Mouse (Mus musculus) CH12.LX (cell line): ENCODE measurements at regions not wholly inside any gene's neighbourhood (a gene's known extent, or its start where the extent isn't known, plus 50 kb on each side); places are given as distances from the start of the nearest gene placed in this dataset.

Experiments
- DNase-seq: peaks from one replicate; pipeline ENCODE4 v3.0.0-alpha.2; 2013; ENCODE audit errors: extremely low read depth
- H3K27ac ChIP-seq: 2 replicates; pipeline ENCODE4 v1.5.1; 2012; ENCODE audit warnings: low read depth, mild to moderate bottlenecking, control low read depth, moderate library complexity; ENCODE audit not compliant: insufficient read depth
- H3K27me3 ChIP-seq: replicated peaks from 2 replicates; pipeline ENCODE3; 2012; ENCODE audit warnings: inconsistent platforms
- H3K36me3 ChIP-seq, 2 experiments: replicated peaks in 1 of 2; 2 replicates each; pipeline versions ENCODE3 to v1.6.1; 2012; ENCODE audit warnings: inconsistent platforms in 1 of 2, low read length in 1 of 2, mild to moderate bottlenecking in 1 of 2, mixed read lengths in 1 of 2, moderate library complexity in 1 of 2; ENCODE audit not compliant: control insufficient read depth in 1 of 2, insufficient read depth in 1 of 2
- H3K4me1 ChIP-seq, 2 experiments: 2 replicates each; pipeline ENCODE4 v1.6.1; 2012; ENCODE audit warnings: inconsistent platforms in 1 of 2, moderate library complexity in 1 of 2; ENCODE audit not compliant: insufficient read depth in 2 of 2, control insufficient read depth in 1 of 2
- H3K4me2 ChIP-seq: 2 replicates; pipeline ENCODE4 v1.6.1; 2012; ENCODE audit warnings: low read depth, mild to moderate bottlenecking, control low read depth; ENCODE audit not compliant: poor library complexity, insufficient read depth, severe bottlenecking
- H3K4me3 ChIP-seq, 3 experiments: fragments of 150-350 bp in 1 of 3; sonication (generic) in 1 of 3; replicated peaks in 1 of 3; 2 replicates each; pipeline versions ENCODE3 to v1.5.1; 2011 to 2012; ENCODE audit warnings: low read depth in 2 of 3, low read length in 2 of 3, mild to moderate bottlenecking in 2 of 3, moderate library complexity in 2 of 3, control low read depth in 1 of 3, improper control_type of control experiment in 1 of 3, inconsistent platforms in 1 of 3, mixed read lengths in 1 of 3; ENCODE audit not compliant: poor library complexity in 1 of 3
- H3K79me2 ChIP-seq: replicated peaks from 2 replicates; pipeline ENCODE4 v1.6.1; 2012; ENCODE audit warnings: mild to moderate bottlenecking, moderate library complexity; ENCODE audit not compliant: control insufficient read depth, poor library complexity, insufficient read depth, severe bottlenecking; ENCODE audit errors: extremely low read depth
- H3K9ac ChIP-seq: 2 replicates; pipeline ENCODE4 v1.6.1; 2012; ENCODE audit warnings: low read depth, mild to moderate bottlenecking, control low read depth, moderate library complexity; ENCODE audit not compliant: insufficient read depth
- H3K9me3 ChIP-seq: replicated peaks from 2 replicates; pipeline ENCODE3; 2012; ENCODE audit warnings: low read length, inconsistent platforms, mixed read lengths
- CHD1 ChIP-seq: IDR thresholded peaks from 2 replicates; pipeline ENCODE4 v1.6.1; 2012; ENCODE audit warnings: low read depth, low read length, improper control_type of control experiment, inconsistent platforms
- CTCF ChIP-seq, 2 experiments: IDR thresholded peaks in 1 of 2; conservative IDR thresholded peaks in 1 of 2; 2 replicates each; pipeline ENCODE4 v1.5.1; 2011 to 2012; ENCODE audit warnings: low read depth in 2 of 2, low read length in 2 of 2, improper control_type of control experiment in 1 of 2, inconsistent platforms in 1 of 2, mild to moderate bottlenecking in 1 of 2, moderate library complexity in 1 of 2
- E2F4 ChIP-seq: IDR thresholded peaks from 2 replicates; pipeline ENCODE4 v1.6.1; 2011; ENCODE audit warnings: low read depth, low read length, improper control_type of control experiment; ENCODE audit not compliant: insufficient replicate concordance
- EP300 ChIP-seq: IDR thresholded peaks from 2 replicates; pipeline ENCODE4 v1.6.1; 2011; ENCODE audit warnings: low read length, improper control_type of control experiment
- ETS1 ChIP-seq: conservative IDR thresholded peaks from 2 replicates; pipeline ENCODE4 v1.6.1; 2012; ENCODE audit warnings: low read depth, mild to moderate bottlenecking, inconsistent platforms, low read length, improper control_type of control experiment, moderate library complexity
- HCFC1 ChIP-seq: IDR thresholded peaks from 2 replicates; pipeline ENCODE4 v1.6.1; 2012; ENCODE audit warnings: low read depth, mild to moderate bottlenecking, inconsistent platforms, low read length, improper control_type of control experiment
- JUND ChIP-seq: conservative IDR thresholded peaks from 2 replicates; pipeline ENCODE4 v1.6.1; 2011; ENCODE audit warnings: low read depth, low read length, improper control_type of control experiment
- KAT2A ChIP-seq: IDR thresholded peaks from 2 replicates; pipeline ENCODE4 v1.6.1; 2012; ENCODE audit warnings: low read length, improper control_type of control experiment, inconsistent platforms; ENCODE audit not compliant: insufficient replicate concordance
- MXI1 ChIP-seq: IDR thresholded peaks from 2 replicates; pipeline ENCODE4 v1.6.1; 2011; ENCODE audit warnings: mild to moderate bottlenecking, low read depth, low read length, improper control_type of control experiment
- MYC ChIP-seq: IDR thresholded peaks from 2 replicates; pipeline ENCODE4 v1.6.1; 2011; ENCODE audit warnings: low read depth, mild to moderate bottlenecking, improper control_type of control experiment, low read length
- NRF1 ChIP-seq: IDR thresholded peaks from 2 replicates; pipeline ENCODE4 v1.6.1; 2014; ENCODE audit warnings: low read depth, mild to moderate bottlenecking, inconsistent platforms, low read length, improper control_type of control experiment, moderate library complexity
- POLR2A ChIP-seq: IDR thresholded peaks from 2 replicates; pipeline ENCODE4 v1.6.1; 2011; ENCODE audit warnings: low read depth, mild to moderate bottlenecking, improper control_type of control experiment, low read length
- RAD21 ChIP-seq: IDR thresholded peaks from 2 replicates; pipeline ENCODE4 v1.6.1; 2011; ENCODE audit warnings: low read depth, mild to moderate bottlenecking, low read length, improper control_type of control experiment, moderate library complexity
- SIN3A ChIP-seq: IDR thresholded peaks from 2 replicates; pipeline ENCODE4 v1.6.1; 2012; ENCODE audit warnings: low read length, improper control_type of control experiment, inconsistent platforms
- TBP ChIP-seq: conservative IDR thresholded peaks from 2 replicates; pipeline ENCODE4 v1.6.1; 2011; ENCODE audit warnings: low read depth, low read length, improper control_type of control experiment
- ZC3H11A ChIP-seq: IDR thresholded peaks from 2 replicates; pipeline ENCODE4 v1.6.1; 2012; ENCODE audit warnings: low read depth, mild to moderate bottlenecking, inconsistent platforms, low read length, improper control_type of control experiment
- ZKSCAN1 ChIP-seq: IDR thresholded peaks from 2 replicates; pipeline ENCODE4 v1.6.1; 2012; ENCODE audit warnings: low read depth, inconsistent platforms, low read length, improper control_type of control experiment, borderline replicate concordance
- ZNF384 ChIP-seq: IDR thresholded peaks from 2 replicates; pipeline ENCODE4 v1.6.1; 2012; ENCODE audit warnings: low read depth, low read length, improper control_type of control experiment, inconsistent platforms
- dilution Hi-C: fragments of 300-500 bp; cut with MboI; formaldehyde crosslinking; loops from 2 replicates; pipeline ENCODE4 v1.14.3; 2020; ENCODE audit warnings: low sequenced_read_pairs; ENCODE audit not compliant: extremely low pct_unique_long_range_greater_than_20kb, extremely low pct_ligation_motif_present
- in situ Hi-C: fragments of 300-500 bp; cut with MboI; formaldehyde crosslinking; loops from 3 replicates; pipeline ENCODE4 v1.14.3; 2019; ENCODE audit warnings: low sequenced_read_pairs, low pct_ligation_motif_present, low pct_unique_long_range_greater_than_20kb, mixed read lengths

GRCm38 (mm10) chr12:28380203-28380602 is 172.0 kb downstream of the Dcdc2c start:
- TF ChIP-seq NRF1 (no peak), ZC3H11A (no peak), EP300 (no peak), ZKSCAN1 (no peak), POLR2A (no peak)
- Histone ChIP-seq H3K4me1 (peaks cover 0 to 23% of the 10 kb centered on the region in 2 experiments; a peak in 2 of 4 replicates), H3K4me3 (no peak overlapping the region), H3K79me2 (no peaks in the 10 kb centered on the region), H3K36me3 (no peaks in the 10 kb centered on the region), H3K27ac (no peak overlapping the region), H3K4me2 (no peak overlapping the region), H3K9ac (no peak overlapping the region), H3K27me3 (no peaks in the 10 kb centered on the region), H3K9me3 (no peaks in the 10 kb centered on the region)
- in situ Hi-C loops, result no loop called here
- dilution Hi-C loops, result no loop called here
- no peak for DNase-seq

DNA sequence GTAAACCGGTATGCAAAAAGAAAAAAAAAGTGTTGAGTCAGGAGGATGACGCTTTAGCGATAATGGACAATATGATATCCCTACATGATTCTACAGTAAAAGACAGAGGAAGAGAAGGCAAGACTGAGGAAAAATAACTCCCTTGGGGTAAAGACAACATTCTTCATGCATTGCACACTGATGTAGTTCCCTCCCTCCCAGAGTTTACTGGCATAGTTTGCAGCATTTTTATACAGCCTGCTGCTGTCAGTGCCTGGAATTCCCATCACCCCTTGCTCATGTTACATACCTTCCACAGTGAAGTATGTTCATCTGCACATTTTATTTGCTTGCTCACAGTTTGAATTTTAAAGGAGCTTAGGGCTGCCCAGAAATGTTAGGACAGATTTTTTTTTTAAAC is 174.2 kb downstream of the Dcdc2c start:
- H3K4me2 ChIP-seq, result no peak overlapping the region
- H3K79me2 ChIP-seq, result no peaks in the 10 kb centered on the region
- in situ Hi-C loops (no loop called here), dilution Hi-C loops (no loop called here)
- H3K27me3 ChIP-seq, result no peaks in the 10 kb centered on the region
- H3K4me1 ChIP-seq, result peaks cover 0 to 23% of the 10 kb centered on the region in 2 experiments; a peak in 2 of 4 replicates
- no peak overlapping the region for H3K27ac ChIP-seq
- no peaks in the 10 kb centered on the region for H3K36me3 ChIP-seq
- no peak overlapping the region for H3K9ac ChIP-seq
- TF ChIP-seq MXI1 (no peak), CTCF (conservative IDR thresholded peaks at IDR 0.05 in 1 of 2, IDR thresholded peaks at IDR 0.05 in 1 of 2; ENCODE audit: low read depth in 2 of 2, low read length in 2 of 2) (no peak), ZKSCAN1 (no peak), ZC3H11A (no peak), EP300 (no peak), POLR2A (no peak), CHD1 (no peak), NRF1 (no peak), JUND (no peak), TBP (no peak), SIN3A (no peak), MYC (no peak), HCFC1 (no peak), E2F4 (no peak), ETS1 (no peak), ZNF384 (no peak), RAD21 (no peak), KAT2A (no peak)
- H3K9me3 ChIP-seq, result no peaks in the 10 kb centered on the region
- H3K4me3 ChIP-seq, result no peak overlapping the region
- no peak for DNase-seq
